Mouse (Mus musculus): ENCODE measurements around the gene Rbm8a2. TPM values are rescaled to one million over a fixed set of nuclear protein-coding genes. Genes with fewer than 3 reads are reported as not detected.
"Not testable (repeated sequence)": the region's sequence is repeated elsewhere in the genome, so short reads cannot be mapped to it uniquely, and the experiment has no call there.

Rbm8a2 gene
- total RNA-seq (2021) = not detected
- long read RNA-seq, experiment 1 = 0 reads
- long read RNA-seq, experiment 2 = 0 reads

DNA sequence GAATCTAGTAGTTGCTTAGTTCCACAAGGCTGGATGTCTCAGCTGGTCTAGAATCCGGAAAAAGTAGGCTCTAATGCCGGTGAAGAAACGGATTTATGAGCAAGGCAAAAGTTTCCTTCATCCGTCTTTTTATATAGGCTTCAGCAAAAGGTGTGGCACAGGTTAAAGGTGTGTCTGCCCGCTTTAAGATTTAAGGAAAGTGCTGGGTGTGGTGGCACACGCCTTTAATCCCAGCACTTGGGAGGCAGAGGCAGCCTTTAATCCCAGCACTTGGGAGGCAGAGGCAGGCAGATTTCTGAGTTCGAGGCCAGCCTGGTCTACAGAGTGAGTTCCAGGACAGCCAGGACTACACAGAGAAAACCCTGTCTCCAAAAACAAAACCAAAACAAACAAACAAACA is at the start of gene Rbm8a2:
TSS of gene Rbm8a2 (minus strand) at position 101 of the 400 bp plus-strand sequence.
- not testable (repeated sequence) for DNase-seq

DNA sequence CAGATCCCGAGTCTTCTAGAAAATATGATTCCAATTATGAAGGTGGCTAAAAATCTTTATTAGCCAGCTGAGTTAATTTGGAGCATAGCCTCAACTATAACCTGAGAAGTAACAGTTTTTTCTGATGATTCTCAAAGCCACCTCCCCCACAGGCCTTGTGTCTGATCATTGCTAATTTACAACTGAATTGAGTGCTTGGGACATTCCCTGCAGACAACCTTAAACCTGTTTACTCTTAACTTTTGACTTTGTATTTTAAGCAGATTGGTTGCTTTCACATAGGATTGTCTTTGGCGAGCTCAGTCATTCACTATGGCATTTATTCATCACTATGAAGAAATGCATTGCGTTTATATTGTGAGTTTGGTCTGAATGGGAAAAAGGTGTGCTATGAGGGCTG is 49.5 kb upstream of the Rbm8a2 start:
- no peak for DNase-seq

DNA sequence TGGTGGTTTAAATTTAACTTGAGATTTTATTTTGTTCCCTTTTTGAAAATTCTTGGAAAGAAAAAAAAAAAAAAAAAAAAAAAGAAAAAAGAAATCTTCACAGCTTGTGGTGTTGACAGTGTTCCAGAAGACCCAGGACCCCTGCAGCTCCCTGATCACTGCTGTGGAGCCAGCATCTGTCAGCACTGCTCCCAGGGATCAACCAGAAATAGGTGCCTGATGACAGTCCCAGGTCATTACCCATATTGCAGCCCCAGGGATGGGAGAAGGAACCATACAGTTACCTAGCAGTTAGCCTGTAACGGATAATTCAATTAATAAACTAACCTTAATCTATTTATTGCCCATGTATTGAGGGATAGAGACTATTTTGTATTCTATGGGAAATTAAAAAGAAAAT is 45.6 kb upstream of the Rbm8a2 start:
- DNase-seq = no peak

DNA sequence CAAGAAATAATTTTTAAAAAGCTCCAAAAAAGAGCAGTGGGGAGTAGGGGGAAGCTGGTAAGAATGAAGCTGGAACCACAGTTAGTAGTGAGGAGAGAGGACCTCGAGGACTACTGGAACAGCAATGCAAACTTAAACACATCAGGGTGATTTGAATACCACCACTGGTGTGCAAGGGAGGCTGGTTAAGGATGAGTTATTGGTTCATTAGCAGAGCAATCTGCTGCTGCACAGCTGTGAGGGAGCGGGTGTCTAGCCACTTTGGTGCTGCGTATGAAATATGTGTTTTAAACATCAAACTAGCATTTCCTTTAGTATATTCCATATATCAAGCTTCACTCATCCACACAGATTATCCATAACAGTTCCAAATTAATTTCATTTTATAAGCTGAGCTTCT is 39.6 kb upstream of the Rbm8a2 start:
- no peak for DNase-seq

DNA sequence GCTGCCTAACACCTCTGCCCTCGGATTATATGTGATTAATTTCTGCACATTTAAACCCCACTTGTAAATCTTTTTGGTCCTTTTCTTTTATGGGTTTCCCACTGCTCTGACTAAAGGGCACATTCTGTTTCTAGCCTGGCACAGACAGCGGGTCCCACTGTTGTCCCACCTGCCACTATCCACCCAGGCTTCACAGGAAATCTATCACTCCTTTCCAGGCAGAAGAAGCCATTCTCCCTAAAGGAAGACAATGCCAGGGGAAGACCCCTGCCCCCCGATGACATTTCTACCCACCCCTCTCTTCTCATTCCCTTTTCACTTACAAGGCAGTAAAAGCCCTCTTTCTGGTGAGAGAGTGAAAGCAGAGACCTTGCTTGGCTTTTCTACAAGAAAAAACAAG is 37.2 kb upstream of the Rbm8a2 start:
- no peak for DNase-seq

DNA sequence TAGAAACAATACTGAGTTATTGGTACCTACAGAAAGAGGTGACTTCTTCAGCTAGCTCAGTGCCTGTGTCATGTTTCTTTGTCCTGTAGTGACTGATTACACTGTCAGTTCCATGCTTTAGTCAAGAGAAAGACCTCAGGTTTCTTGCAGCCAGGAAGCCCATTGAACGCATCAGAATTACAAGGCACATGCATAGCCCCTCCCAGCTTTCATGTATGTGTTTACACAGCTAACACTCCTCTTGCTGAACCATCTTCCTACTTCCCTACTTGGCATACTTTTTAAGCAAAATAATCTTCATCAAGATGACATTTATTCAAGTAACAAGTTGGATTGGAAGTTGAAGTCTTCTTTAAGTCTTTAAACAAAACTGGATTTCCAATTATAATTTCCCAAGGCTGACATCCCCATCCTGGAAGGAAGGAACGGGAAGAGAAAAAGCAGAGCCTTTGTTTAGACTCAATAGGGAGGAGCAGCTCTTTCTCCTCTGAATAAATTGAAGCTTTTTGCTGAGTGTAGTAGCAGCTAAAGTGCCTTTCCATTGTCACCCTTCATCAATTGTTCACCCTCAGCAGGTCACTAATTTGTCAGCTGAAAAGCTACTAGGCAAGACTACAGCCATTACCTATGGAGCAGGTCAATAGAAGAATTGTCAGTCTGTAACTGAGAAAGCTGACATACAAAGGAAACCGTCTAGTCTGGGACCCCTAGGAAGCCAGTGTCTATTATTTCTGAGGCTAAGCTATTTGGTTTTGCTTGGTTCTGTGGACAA is 34.8 kb upstream of the Rbm8a2 start:
- DNase-seq = no peak

DNA sequence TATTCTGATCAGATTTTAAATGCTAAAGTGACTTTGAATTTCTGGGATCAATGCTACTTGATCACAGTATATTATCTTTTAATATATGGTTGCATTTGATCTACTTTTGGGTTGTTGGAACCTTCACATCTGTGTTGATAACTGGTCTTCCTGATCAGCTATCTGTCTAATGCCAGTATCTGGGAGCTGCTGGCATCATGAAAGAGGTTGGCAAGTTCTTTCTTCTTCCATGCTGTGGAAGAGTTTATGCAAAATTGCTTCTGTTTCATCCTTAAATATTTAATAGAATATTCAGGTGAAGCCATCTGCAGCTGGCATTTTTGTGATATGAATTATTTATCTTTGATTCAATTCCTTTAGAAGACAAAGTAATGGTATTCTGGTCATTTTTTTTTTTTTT is 32.6 kb upstream of the Rbm8a2 start:
- no peak for DNase-seq

DNA sequence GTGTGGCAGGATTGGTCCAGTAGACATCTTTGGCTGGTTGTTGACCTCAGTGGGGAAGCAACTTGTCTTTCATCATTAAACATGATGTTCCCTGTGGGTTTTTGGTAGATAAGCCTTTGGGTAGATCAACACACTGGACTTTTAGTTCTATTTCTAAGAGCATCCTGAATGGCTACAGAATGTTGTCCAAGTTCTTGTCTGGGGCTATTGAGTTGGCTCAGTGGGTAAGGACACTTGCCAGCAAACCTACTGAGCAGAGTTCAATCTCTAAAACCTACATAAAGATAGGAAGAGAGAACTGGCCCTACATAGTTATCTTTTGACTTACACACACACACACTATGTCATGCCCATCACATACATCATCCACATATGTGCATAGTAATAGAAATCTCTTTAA is 32.2 kb upstream of the Rbm8a2 start:
- no peak for DNase-seq

DNA sequence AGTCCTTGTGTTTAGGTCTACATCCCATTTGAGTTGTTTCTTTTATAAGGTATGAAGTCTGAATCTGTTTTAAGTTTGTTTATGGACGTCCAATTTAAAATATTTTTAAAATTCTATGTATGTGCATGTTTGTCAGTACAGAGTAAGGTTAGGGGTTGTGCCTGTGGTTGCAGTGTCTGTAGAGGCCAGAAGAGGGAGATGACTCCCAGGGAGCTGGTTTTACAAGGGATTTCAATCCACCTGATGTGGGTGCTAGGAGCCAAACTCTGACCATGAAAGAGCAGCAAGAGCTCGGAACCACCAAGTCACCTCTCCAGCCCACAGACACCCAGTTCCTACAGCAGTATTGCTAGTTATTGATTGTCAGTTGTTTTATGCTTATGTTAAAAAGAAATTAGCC is 29.5 kb upstream of the Rbm8a2 start:
- DNase-seq = no peak

DNA sequence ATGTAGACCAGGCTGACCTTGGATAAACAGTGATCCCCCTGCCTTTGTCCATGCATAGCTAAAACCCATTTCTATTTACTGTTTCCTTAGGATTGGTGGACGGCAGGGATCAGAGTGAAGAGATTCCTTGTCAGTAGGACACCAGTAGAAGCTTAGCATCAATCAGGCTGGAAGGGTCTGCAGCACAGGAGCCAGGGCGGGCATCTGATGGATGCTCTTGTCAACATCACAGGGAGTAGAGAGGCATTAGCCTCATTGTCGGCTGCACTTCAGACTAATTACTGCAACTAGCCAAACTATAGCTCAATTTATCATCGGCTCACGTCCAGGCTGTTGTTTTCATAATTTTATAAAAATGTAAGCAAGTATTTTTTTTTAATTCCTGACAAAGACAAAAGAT is 21.7 kb upstream of the Rbm8a2 start:
- DNase-seq = no peak

DNA sequence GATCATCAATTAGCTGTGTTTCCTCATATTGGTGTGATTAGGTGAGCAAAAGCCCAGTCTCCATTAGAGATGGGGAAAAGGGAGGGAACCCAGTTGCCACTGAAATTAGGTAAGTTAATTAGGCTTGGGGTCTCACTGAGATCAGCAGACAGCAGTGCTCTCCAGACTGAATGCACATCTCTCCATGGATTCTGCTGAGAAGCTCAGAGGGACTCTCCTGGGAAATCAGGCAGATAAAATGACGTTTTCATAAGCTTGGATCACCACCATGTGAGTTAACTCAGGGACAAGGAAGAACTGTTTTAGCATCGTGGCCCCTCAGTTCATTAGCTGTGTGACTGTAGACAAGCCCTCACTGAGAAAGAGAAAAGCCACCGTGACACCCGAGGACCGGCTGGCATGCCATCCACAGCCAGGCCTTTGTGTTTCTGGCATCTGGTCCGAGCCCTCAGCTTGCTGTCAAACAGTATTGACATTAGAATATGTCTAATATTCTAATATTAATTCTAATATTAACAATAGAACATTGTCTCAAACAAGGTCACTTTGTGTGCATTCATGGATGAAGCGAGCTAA is 18.2 kb upstream of the Rbm8a2 start:
- no peak for DNase-seq

DNA sequence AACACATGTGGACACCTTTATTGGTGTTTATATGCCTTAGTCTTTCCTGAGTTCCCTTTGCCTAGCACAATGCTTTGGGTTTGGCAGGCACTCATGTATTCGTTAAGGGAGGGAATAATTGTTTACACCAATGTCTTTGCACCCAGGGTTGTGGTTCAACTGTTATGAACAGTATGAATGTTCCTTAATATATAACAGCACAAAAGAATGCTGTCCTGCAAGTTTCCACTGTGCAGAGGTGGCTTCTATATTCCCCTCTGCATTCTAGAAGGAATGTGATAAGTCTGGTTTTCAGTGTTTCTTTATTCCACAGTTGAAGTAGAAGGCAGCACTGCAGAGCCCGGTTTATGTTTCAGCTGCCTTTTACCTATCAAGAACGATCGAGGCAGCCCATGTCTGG is 10.0 kb upstream of the Rbm8a2 start:
- no peak for DNase-seq

DNA sequence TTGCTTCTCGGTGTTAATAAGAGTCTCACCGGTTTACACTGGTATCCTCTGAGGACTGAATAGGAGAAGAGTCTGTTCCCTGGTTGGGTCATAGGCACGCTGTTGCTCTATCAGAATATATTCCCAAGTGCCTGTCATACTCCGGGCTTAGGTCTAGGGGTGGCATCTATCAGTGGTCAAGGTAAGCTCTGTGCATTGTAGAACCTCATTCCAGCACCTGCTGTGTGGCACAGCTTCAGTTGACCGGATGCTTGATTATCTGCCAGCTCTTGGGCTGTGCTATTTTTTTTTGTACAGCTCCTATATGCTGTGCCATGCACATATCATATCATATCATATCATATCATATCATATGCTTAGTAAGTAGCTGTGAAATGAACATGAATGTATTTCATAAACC is 9.5 kb upstream of the Rbm8a2 start:
- no peak for DNase-seq

DNA sequence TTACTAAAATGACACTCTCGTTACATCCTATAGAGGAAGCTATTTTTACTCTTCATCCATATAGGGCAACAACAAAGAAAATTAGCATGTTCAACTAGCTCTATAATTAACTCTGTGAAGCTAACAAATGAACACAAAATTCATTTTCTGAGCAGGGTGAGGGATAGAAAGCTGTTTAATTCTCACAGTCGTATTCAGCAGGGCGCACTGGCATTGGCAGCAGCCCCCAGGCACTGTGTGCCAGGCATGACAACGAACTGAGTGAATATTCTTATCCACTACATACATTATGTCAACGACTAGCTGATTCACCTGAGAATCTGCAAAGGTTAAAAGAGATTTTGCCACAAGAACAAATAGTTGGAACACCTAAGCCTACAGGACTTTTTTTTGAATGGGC is 8.2 kb downstream of the Rbm8a2 start:
- DNase-seq = no peak

DNA sequence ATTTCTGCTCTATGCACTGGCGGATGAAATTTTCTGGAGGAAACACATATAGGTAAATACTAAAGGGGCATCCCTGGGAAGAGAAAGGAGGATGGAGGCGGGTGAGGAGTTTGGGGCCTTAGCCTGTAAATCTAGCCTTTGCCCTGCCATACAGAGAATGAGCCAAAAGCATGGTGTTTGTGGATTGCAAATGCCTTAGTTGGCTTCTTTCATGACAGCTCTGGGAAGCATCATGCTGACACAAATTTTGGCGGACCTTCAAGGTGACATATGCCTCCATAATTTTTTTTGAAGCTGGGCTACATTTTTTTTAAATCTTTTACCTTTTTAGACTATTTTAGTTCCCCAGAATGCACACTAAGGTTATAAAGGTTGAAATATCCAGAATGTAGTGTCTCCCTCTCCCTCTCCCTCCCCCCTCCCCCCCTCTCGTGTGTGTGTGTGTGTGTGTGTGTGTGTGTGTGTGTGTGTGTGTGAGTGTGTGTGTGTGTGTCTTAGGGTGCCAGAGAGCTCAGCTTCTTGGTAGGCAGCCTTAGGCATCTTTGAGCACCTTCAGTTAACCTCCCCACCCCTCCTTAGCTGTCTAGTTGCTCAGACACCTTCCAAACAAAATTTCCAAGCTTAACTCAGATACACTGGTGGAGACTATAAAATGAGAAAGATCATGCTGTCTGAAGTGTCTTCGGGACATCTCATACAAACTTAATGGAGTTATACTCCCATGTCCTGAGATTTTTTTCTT is 11.7 kb downstream of the Rbm8a2 start:
- no peak for DNase-seq

DNA sequence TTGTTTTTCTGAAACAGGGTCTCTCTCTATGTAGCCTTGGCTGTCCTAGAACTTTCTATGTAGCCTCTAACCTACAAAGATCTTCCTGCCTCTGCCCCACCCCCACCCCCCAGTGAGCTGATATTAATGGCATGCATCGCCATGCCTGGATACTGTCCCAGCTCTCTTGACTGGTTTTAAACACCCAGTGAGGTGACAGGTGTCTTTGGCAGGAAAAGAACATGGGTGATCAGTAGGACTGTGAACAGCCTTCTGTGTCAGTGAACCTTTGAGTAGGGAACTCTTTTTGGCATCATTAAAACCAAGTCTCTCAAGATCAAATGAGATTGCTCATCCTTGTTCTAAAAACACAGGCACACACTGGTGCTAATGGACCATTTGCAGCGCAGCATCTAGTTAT is 17.1 kb downstream of the Rbm8a2 start:
- DNase-seq = no peak

DNA sequence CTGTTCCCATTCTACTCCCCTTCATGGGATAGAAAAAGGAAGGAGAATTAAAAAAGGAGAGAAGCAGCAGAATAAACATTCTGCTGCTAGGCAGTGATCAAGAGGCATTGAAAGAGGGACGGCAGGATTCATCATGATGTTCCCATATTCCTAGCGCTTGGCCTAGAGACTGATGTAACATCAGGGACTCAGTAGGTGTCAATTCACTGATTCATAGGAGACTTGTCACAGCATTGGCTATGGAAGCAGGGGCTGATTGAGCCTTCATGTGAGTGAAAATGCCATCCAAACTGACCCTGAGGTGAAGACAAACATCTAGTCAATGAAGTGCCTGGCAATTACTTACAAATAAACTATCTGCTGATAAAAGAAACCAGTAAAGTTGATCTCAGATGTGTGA is 28.1 kb downstream of the Rbm8a2 start:
- DNase-seq = no peak

DNA sequence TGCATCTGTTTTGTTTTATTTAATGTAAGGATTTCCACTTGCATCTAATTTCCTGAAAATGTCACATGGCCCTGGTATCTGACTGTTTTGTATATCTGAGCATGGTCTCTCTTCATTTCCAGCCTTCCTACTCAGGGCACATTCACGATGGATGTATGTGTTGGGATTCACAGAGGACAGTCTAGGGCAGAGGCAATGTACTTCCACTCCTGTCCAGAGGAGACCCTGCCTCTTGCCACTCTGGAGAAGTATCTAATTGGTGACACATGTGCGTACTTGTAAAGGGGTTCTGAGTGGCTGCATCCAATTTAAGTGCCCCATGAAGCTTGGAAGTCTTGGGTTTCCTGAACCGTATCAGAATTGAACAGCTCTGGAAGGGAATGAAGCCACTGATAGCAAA is 28.5 kb downstream of the Rbm8a2 start:
- no peak for DNase-seq

DNA sequence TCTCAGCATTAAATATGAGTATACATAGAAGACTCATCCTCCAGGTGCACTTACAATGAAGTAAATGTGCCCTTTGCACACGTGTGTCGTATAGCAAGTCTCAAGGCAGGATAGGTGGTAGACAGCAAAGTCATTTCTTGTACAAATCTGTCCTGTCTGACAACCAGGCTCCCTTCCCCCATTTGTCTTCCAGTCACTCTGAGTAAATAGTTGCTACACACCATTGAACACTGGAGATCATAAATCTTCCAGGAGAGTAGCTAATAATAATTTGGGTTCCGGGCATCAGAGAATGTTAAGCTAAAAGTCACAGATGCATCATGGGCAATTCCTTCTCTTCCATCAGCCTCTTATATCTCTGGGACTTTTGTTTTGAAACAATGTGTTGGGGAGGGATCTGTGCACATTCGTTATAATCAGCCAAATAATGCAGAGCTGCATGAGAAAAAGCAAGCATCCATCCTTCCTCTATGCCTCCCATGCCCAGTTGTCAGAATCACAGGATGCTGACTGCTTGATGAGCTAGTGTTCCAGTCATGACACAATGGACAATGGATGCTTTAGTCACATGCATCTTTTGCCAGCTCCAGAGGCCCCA is 32.1 kb downstream of the Rbm8a2 start:
- DNase-seq = no peak

DNA sequence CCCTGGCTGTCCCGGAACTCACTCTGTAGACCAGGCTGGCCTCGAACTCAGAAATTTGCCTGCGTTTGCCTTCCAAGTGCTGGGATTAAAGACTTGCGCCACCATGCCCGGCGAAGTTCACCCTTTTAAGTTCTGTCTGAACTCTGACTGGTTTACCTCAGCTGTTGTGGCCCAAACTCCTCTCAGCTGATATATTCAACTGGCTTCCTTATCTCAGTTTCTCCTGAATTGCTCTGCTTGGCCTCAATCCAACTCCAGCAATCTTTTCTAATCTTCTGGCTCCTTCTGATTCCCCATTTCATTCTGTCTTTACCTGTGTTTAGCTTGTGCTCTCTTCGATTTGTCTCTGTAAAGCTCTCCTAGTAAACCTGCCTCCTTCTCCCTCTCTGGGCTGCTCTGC is 35.7 kb downstream of the Rbm8a2 start:
- DNase-seq = no peak

DNA sequence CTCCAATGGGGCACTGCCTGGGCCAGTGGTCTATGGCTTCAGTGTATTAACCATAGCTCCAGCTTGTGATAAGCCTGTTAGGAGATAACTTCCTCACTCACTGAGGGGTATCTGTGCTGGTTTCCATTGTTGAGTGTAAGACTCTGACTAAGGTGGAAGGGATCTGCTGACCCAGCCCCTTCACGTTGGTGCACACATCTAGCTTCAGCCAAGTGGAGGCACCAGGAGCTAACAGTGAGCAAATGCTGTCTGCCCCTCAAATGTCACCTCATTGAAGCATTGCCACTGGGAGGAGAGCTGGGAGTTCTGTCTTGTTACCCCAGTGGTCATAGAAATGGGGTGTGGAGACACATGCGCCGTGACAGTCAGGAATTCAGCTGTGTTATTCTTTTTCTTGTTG is 40.2 kb downstream of the Rbm8a2 start:
- DNase-seq = no peak

DNA sequence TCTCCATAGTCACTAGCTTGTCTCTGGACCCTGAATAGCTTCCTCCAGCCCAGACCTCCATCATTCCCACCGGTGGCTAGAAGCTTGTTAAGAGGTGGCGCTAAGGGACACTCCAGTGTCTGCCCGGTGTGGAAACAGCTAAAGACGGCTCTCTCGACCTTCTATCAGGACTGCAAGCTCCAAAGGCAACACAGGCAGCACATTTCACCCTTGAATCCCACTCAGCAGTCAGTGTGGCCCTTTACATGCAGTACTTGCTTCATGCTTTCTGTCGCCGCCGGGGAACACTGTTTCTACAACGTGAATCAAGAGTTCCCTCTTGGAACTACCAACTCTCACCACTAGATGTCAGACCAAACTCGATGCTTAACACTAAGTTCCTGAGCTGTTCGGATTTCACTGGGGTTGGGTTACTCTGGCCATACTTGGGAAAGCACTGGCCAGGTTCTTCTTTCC is 42.6 kb downstream of the Rbm8a2 start:
- no peak for DNase-seq

DNA sequence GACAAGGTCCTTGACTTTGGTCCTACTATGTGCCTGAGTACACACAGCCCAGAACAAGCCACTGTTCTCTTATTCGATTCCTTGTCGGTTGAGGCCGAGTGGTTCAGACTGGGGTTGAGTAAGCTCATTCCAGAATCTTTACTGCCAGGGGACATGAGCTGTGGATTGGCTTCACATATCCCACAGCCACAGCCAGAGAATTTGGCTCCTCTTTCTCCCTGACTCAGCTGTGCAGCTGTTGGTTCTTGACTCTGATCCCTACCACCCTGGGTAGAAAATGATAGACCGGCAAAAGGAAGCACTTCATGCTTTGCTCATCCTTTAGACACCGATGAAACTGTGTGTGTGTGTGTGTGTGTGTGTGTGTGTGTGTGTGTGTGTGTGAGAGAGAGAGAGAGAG is 47.5 kb downstream of the Rbm8a2 start:
- DNase-seq = peak; percentile 38

All from gastrocnemius, postnatal 25 days (tissue).